Mouse (Mus musculus): ENCODE data around the gene Tle2. TPM values are rescaled to one million over a fixed set of nuclear protein-coding genes. Genes with fewer than 3 reads are reported as not detected.

Tle2 gene
- total RNA-seq, 2 experiments from 2014 or later: 14.1 to 15.9 TPM

DNA sequence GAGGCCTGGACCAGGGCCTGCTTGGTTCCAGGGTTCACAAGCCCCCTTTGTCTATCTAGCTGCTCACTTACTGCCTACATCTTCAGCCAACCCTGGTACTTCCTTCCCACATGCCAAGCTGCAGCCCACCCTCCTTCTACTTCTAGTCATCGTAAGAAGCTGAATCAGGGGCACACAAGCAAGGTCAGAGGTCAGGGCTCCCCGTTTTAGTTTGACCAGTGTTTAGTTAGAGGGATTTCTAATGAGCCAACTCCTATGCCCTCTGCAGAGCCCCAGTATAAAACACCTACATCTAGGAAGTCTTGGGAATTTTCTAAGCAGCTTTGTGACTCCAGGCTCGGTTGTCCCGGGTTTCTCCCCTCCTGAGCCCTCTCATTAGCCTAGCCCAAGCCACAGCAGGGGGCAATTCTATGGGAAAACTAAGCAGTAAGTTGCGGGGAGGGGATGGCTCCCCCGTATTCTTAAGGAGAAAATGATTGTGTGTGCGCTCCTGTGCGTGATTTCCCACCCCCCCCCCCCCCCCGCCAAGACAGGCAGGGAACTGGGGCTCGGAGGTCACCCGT is 4.0 kb upstream of the Tle2 start:
- no peak for DNase-seq (ENCODE audit: low spot score in 2 of 2)
- intact Hi-C loops (cut with DNase I): no loop called here

DNA sequence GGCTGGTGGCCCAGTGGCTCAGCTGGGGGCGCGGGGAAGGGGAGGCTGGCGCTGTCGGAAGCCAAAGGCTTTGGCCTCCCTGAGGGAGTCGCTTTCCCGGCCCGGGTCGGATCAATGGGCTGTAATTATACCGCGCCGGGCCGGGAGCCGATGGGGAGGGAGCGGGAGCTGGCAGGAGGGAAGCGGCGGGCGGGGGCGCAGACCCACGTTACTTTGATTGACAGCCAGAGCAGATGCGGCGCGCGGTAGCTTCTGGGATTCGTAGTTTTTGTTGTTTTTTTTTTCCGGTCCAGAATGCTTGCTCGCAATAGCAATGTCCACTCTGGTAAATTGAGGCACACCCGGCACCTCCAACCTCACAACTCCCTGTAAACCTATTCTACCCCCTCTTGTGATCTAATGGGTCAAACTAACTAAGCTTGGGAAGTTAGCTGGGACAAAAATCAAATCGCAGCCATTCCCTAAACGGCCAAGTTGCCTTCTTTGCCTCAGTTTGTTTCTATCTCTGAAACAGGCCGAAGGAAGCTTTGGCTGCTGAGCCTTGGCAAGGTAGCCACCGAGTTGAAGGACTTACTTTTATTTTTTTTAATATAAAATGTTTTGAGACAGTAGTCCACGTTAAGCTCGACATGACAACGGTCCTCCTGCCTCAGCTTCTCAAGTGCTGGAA is 3.4 kb upstream of the Tle2 start:
- intact Hi-C loops (cut with DNase I): no loop called here
- peak; percentile 98 for DNase-seq (ENCODE audit: low spot score in 2 of 2)

DNA sequence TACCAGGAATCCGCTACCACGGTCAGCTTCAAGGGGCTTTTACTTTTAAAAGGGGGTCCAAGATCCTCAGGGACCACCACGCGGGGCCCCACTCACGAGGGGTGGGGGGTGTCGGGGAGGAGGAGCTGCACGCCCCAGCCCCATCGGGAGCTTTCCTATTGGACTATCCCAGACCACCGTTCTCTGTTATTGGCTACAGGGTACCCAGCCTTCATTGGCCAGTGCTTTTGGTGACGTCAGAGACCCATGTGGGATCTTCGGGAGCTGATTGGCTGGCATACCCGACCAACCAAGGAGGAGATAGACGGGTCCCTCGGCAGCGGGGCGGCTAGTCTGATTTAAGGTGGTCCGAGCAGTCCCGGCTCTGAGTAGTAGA is 2.9 kb upstream of the Tle2 start:
- peak; percentile 100 for DNase-seq (ENCODE audit: low spot score in 2 of 2)
- intact Hi-C loops (cut with DNase I): no loop called here

DNA sequence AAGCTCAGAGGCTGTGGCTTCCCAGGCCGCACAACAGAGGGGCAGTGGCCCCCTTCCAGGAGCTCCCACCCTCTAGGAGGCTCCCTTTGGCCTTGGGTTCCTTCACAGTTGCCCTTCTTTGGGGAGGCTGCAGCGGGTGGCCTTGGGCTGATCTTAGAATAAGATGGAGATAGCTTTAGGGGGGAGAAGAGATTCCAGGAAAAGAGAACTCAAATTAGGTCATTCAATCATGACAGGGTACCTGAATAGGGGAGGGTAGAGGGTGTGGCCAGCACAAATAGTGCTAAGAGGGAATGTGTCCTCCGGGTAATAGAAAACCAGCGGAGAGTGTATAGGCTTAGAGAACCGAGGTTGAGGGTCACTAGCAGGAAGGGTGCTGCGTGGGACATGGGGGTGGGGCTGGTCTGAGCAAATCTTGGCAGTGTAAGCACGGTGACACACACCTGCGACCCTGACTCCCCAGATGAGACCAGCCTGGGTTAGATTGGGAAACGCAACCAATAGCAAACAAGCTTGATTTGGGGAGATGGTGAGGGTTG is 2.2 kb upstream of the Tle2 start:
- intact Hi-C loops (cut with DNase I): loop anchor here (2.0 kb wide), 1 partner anchor 25 kb away; no protein-coding TSS in a partner anchor
- DNase-seq (ENCODE audit: low spot score in 2 of 2): no peak

DNA sequence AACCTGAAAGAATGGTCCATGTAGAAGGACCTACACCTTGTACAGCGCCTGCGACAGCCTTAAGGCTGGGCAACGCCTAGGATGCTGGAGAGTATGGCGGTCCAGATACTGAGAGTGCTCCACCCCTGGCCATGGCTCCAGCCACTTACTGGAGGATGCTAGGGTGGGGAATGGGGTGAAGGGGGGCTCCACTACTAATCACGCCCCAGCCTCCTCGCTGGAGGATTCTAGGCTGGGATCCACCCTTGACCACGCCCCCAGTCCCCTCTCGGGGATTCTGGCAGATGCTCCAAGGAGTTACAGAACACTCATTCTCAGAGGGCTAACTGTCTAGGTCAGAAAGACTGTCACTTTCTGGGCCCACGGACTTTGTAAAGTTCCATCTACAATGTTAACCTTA is 1.4 kb upstream of the Tle2 start:
- intact Hi-C loops (cut with DNase I): loop anchor here (2.0 kb wide), 1 partner anchor 24 kb away; no protein-coding TSS in a partner anchor
- no peak for DNase-seq (ENCODE audit: low spot score in 2 of 2)

DNA sequence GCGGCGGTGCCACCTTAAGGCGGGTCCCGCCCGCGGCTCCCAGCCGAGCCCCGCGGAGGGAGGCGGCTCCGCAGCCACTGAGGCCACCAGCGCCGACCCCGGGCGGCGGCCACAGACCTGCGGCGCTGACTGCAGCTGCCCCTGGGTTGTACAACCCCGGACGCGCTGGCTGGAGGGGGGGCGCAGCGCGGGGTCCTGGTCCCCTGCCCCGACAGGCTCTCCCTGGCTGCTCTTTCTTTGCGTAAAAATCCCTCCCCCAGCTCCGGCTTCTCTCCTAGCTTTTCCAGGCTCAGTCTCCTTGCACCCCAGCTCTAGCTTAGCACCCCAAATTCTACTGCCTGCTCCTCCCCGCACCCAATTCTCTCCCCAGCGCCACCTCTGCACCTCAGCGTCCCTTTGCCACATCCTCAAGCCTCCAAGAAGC is 859 bp downstream of the Tle2 start:
- no peak for DNase-seq (ENCODE audit: low spot score in 2 of 2)
- intact Hi-C loops (cut with DNase I): no loop called here

DNA sequence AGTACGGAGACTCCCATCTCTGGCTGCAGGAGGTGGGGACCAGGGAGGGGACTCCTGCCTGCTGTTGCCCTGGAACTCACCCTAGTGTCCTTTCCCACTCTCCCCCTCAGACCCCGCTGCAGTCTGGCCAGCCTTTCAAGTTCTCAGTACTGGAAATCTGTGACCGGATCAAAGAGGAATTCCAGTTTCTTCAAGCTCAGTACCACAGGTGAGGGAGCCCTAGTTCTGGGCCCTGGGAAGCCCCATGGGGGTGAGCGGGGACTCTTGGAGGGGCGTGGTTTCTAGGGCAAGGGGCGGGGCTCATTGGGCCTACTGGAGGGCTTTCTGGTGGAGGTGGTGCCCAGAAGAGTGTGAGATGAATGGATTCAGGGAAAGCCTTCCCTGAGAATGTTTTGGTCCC is 1.3 kb downstream of the Tle2 start:
- no peak for DNase-seq (ENCODE audit: low spot score in 2 of 2)
- intact Hi-C loops (cut with DNase I): no loop called here

DNA sequence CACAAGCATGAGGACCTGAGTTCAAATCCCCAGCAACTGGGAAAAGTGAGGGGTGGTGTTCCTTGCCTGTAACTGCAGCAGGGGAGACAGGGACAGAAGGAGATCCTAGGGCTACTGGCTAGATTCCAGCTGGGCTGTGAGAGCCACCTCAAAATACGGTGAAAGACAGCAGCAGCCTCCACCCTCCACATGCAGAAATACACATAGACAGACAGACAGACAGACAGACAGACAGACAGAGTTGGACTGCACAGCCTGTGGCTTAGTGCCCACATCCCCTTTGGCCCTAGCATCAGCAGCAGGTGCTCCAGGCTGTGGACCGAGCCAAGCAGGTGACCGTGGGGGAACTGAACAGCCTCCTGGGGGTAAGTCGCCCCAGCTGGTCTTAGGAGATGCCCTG is 5.6 kb downstream of the Tle2 start:
- intact Hi-C loops (cut with DNase I): no loop called here
- no peak for DNase-seq (ENCODE audit: low spot score in 2 of 2)

DNA sequence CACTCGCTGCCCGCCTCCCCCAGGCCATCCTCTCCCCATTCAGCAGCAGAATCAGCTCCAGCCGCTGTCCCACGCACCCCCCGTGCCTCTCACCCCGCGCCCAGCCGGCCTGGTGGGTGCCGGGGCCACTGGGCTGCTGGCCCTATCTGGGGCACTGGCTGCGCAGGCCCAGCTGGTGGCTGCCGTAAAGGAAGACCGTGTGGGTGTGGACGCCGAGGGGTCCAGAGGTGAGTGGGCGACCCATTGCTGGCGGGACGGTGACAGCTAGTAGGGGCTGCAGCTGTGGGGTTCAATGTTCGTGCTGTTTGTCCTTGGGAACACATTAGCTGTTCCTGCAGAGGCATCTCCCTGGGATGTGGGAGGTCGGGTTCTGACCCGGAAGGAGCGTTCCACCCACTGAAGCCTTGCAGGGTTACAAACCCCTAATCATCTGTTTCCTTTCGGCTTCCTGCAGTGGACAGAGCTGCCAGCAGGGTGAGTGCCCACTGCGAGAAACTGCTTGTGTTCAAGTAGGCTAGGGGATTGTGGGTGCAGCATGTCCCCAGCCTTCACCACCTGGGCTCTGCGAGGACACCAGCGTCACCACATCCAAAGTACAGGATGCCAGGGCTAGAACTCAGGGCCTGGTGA is 6.2 kb downstream of the Tle2 start:
- no peak for DNase-seq (ENCODE audit: low spot score in 2 of 2)
- intact Hi-C loops (cut with DNase I): no loop called here

DNA sequence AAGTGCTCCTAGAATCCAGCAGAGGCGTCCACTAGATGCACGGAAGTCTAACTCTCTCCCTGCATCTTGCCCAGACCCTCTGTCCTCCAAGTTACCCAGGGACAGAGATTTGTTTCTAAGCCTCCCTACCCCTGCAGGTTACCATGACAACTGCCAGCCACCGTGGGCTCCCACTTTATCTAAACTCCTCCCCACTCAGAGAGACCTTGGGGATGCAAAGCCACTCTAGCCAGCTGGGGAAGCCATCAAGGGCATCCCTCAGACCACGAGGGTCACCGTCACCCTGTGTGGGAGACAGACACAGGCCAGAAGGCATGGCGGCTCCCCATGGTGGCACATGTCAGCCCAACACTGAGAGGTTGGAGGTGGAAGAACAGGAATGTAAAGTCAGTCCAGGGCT is 9.0 kb downstream of the Tle2 start:
- intact Hi-C loops (cut with DNase I): no loop called here
- DNase-seq (ENCODE audit: low spot score in 2 of 2): no peak

DNA sequence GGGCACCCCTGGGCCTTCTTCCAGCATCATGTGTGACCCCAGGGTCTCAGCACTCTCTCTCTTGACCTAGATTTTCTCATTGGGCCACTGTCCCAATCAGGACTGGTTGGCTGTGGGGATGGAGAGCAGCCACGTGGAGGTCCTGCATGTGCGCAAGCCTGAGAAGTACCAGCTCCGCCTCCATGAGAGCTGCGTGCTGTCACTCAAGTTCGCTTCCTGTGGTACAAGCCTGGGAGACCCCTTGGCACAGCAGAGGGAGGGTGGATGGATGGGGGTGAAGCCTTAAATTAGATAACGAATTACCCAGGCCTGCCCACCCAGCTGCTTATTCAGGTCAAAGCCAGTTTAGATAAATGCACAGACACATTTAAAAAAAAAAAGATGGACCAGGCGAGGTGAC is 14.4 kb downstream of the Tle2 start:
- intact Hi-C loops (cut with DNase I): no loop called here

DNA sequence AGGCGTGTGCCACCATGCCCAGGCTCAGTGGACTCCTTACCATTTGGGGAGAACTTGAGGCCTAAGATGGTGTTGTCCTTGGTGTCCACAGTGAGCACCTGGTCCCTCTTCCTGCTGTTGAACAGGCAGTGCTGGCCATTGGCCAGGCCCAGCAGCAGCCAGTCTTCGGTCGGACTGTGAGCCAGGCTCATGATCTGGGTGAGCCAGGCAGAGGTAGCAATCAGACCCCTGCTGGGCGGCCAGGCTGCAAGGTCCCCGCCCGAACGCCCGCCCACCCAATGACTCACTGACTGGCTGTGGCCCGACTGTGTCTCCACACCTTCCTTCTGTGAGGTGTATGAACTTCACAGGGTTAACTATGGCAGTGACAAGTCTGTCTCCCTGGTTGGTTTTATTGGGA is 17.5 kb downstream of the Tle2 start:
- no peak for DNase-seq (ENCODE audit: low spot score in 2 of 2)
- intact Hi-C loops (cut with DNase I): no loop called here

More for the DNA sequence above, 14.4 kb downstream of the Tle2 start:
- DNase-seq (ENCODE audit: low spot score in 2 of 2): no peak

DNA sequence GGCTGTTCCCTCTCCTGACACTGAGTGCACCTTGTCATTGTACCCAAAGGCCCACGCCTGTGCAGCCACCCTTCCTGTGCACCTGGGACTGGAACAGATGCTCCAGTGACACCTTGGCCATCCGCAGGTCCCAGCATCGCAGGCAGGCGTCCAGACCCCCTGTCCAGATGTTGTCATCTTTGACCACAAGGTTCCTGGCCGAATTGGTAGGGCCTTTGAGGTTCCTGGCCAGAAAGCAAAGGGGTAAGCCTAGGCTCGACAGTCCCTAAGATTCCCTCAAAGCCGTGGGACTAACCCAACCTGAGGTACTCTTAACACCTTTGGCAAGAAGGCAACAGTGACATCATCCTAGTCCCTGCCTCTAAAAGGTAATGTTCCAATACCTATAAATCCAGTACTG is 18.3 kb downstream of the Tle2 start:
- no peak for DNase-seq (ENCODE audit: low spot score in 2 of 2)

DNA sequence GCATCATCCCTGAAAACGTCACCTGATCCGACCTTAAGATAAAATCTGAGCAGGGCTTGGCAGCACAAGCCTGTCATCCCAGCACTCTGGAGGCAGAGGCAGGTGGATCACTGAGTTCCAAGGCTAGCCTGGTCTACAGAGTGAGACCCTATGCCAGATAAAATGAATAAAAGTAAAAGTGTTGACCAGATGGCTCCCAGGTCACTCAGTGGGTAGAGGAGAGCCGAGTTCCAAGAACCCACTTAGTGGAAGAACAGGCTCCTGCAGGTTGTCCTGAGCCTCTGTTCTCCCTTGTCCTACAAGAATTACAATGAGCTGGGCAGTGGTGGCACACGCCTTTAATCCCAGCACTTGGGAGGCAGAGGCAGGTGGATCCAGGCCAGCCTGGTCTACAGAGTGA is 18.9 kb downstream of the Tle2 start:
- intact Hi-C loops (cut with DNase I): no loop called here
- DNase-seq (ENCODE audit: low spot score in 2 of 2): no peak

More for the DNA sequence above, 18.3 kb downstream of the Tle2 start:
- intact Hi-C loops (cut with DNase I): no loop called here

DNA sequence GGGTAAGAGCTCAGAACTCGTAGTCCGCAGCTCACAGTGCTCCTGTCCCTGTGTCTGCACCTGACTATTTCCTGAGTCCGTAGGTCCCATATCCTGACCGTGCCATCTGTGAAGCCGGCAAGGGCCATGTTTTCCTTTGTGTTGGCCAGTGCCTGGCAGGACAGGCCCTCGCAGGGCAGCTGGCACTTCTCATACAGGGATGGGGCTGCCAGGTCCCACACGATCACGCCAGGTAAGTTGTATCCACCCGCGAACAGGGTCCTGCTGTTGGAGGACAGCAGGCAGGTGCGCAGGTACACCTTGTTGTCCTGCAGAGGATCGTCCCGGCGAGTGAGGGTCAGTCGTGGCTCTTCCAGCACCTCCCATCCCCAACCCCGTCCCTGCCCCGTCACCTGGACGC is 19.6 kb downstream of the Tle2 start:
- no peak for DNase-seq (ENCODE audit: low spot score in 2 of 2)
- intact Hi-C loops (cut with DNase I): no loop called here

DNA sequence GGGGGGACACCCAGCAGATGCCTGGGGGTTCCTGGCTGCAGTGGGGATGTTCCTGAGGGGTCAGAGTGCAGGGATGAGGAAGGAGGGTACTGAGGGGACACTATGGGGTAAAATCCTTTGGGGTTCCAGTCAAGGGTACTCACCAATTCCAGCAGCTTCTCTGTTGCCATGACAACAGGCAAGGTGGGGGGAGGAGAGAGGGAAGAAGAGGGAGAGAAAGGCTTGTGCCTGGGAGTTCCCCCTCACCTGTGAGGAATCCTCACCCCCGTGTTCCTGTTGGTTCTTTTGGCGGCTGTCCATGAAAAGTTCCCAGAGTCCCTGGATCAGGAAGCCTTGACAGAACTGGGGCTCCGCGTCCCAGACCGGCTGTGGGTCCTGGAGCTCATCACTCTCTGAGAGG is 21.2 kb downstream of the Tle2 start:
- no peak for DNase-seq (ENCODE audit: low spot score in 2 of 2)
- intact Hi-C loops (cut with DNase I): no loop called here

DNA sequence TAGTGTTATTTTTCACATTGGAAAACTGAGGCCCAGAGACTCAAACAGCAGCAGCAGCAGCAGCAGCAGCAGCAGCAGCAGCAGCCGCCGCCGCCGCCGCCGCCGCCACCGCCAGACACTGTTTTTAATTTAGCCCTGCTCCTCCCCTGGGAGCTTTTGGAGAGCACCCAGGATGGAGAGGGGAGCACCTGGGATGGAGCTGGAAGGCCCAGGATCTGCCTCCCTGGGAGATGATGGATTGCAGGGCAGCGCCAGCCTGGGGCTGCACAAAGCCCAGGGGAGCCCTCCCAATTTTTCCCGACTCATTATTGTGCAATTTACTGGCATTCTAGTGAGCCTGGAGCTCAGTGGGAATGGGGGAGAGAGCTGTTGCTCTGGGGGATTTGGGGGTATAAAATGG is 22.2 kb downstream of the Tle2 start:
- intact Hi-C loops (cut with DNase I): loop anchor here (2.0 kb wide), 1 partner anchor 24 kb away; no protein-coding TSS in a partner anchor
- DNase-seq (ENCODE audit: low spot score in 2 of 2): no peak

DNA sequence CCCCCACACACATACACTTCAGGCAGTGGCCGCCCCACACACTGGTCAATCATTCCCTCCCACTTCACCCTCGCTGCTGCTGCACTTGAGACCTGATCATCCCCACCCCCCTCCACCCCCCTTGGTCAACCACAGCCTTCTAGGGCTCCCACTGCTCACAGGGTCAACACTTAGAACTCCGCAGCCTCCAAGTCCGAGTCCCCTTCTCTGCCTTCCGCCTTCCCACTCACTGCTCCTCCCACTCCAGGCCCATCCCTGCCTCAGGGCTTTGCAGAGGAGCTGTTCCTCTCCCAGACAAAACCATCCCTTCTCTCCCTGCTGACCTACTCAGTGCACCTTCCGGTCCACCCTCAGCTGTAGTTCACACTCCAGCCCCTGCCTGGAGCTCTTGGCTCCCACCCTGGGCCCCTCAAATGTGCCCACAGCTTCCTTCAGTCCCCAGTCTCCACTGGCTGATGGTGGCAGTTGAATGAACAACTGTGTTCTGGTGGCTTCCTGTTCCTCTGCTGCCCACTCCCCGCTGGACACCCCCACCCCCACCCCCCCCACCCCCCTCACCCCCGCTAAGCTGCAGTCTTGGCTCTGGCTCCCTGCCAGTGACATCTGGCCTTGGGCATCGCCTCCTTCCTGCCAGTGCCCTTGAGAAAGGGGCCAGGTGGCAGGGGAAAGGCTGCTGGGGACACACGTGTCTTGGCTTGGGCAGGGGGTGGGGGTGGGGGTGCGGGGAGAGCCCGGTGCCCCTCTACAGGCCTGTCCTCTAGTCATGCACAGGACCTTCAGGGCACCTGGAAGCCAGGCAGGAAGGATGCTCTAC is 23.0 kb downstream of the Tle2 start:
- intact Hi-C loops (cut with DNase I): loop anchor here (2.0 kb wide), 1 partner anchor 25 kb away; no protein-coding TSS in a partner anchor
- no peak for DNase-seq (ENCODE audit: low spot score in 2 of 2)

DNA sequence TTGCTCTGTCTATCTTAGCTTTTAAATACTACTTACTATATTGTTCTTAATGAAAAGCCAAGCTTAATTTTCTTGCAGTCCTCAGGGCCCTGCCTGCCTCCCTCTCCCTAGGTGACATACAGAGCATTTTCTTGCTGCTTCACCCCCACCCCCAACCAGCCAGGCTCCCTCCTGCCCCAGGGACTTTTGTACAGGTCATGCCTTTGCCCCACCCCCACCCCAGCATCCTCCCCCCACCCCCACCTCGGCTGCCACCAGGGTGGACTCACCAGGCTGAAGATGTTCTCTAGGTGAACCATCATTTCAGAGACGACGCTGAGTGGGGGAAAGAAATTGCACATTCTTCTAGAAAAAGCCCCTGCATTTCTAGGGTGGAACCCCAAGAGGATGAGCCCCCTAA is 24.0 kb downstream of the Tle2 start:
- DNase-seq (ENCODE audit: low spot score in 2 of 2): no peak
- intact Hi-C loops (cut with DNase I): no loop called here

DNA sequence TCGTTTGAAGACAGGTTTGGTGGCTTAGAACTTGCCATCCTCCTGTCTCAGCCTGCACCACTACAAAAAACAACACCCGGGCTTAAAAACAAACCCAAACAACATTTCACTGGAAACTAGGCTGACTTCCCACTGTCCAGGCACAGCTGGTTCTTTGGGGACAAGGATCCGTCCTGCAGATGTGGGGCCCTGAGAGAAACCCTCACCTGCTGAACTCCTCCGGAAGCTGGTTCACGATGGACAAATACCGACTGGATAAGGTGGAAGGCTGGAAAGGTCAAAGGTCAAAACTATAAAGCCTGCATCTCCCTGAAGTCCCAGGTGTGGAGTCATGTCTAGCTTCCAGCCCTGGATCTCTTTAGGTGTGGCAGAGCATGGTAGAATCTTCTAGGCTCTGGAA is 24.5 kb downstream of the Tle2 start:
- intact Hi-C loops (cut with DNase I): no loop called here

More for the DNA sequence above, 24.5 kb downstream of the Tle2 start:
- DNase-seq (ENCODE audit: low spot score in 2 of 2): no peak

All from left cerebral cortex, postnatal 14 days (tissue).